Mouse (Mus musculus): Measurements from ENCODE around the gene Lrrc27.

DNA sequence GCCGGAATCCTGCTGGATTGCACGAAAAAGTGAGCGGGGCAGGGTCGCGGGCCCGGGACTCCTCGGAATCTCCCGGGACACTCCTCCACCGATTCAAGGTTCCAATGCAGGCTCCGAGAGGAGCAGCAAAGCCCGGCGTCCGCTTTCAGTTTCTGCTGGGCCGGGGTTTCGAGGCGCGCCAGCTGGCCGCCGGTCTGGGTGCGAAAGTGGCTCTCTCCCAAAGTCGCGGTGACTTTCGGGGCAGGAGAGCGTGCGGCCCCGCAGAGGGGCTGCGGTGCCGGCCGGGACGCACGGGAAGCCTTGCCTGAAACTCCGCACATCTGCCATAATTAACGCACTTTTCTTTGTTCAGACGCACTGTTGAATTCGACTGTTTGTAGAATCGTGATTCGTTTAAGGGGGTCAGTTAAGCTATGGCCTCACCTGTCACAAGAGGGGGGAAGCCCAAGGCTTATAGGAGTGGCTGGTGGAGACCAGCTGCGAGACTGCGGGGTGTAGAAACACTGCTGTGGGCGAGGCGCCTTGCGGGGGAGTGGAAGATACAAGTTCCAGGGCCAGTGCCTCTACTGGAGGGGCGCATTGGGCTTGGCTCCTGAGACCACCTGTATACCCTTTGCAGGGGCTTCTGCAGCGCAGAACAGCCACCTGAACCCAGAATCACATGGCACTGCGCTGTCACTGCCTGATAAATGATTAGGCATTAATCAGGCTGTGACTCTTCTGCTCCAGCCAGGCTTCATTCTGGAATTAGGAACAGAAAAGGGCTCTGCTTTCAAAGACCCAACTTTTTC, 36.0 kb downstream of the Lrrc27 start:
- TF ChIP-seq CTCF (IDR thresholded peaks at IDR 0.05; ENCODE audit: low read depth), result no peak
- TF ChIP-seq EP300 (IDR thresholded peaks at IDR 0.05; ENCODE audit: low read depth), result no peak
